Mouse (Mus musculus) neural tube, embryonic 11.5 days (tissue): Measurements from ENCODE around the gene Eps15l1. TPM values are rescaled to one million over a fixed set of nuclear protein-coding genes. Genes with fewer than 3 reads are reported as not detected.

ENCODE experiments used
- ATAC-seq: fragments of 200-750 bp; cut with Nextera tagmentation; 2 replicates; pipeline ENCODE4 v1.8.0; 2017; ENCODE audit warnings: moderate number of reproducible peaks, mild to moderate bottlenecking, moderate TSS enrichment, moderate library complexity; ENCODE audit not compliant: insufficient read depth, low FRiP score, low TSS enrichment
- DNase-seq: peaks from one replicate; pipeline ENCODE4 v3.0.0-alpha.2; 2015; ENCODE audit warnings: low spot score
- H3K27ac ChIP-seq: fragments of 300-500 bp; sonication (generic); 2 replicates; pipeline ENCODE4 v1.5.1; 2014; ENCODE audit warnings: low read depth, mild to moderate bottlenecking, low read length
- H3K27me3 ChIP-seq: fragments of 300-500 bp; sonication (generic); 2 replicates; pipeline ENCODE4 v1.6.1; 2014; ENCODE audit warnings: mild to moderate bottlenecking, low read length, mixed read lengths; ENCODE audit not compliant: control insufficient read depth, insufficient read depth
- H3K36me3 ChIP-seq: fragments of 300-500 bp; sonication (generic); 2 replicates; pipeline ENCODE4 v1.6.1; 2014; ENCODE audit warnings: mild to moderate bottlenecking, low read length, moderate library complexity, mixed read lengths; ENCODE audit not compliant: control insufficient read depth, insufficient read depth
- H3K4me1 ChIP-seq: fragments of 300-500 bp; sonication (generic); 2 replicates; pipeline ENCODE4 v1.6.1; 2014; ENCODE audit warnings: low read length, mixed read lengths; ENCODE audit not compliant: control insufficient read depth, insufficient read depth
- H3K4me2 ChIP-seq: fragments of 300-500 bp; sonication (generic); 2 replicates; pipeline ENCODE4 v1.6.1; 2014; ENCODE audit warnings: low read depth, mild to moderate bottlenecking, moderate library complexity
- H3K4me3 ChIP-seq: fragments of 300-500 bp; sonication (generic); 2 replicates; pipeline ENCODE4 v1.5.1; 2014; ENCODE audit warnings: low read depth, low read length
- H3K9ac ChIP-seq: fragments of 300-500 bp; sonication (generic); 2 replicates; pipeline ENCODE4 v1.6.1; 2014; ENCODE audit warnings: mild to moderate bottlenecking, low read length
- H3K9me3 ChIP-seq: fragments of 300-500 bp; sonication (generic); 2 replicates; pipeline ENCODE4 v1.6.1; 2016; ENCODE audit warnings: low read length; ENCODE audit not compliant: control insufficient read depth
- WGBS: fragments of 180-500 bp; shearing (Covaris S2); extraction: QIAGEN DNeasy Blood & Tissue Kit; methylation state at CpG from one replicate; pipeline ENCODE4 v1.1.7; 2014; 5-methylcytosine and 5-hydroxymethylcytosine counted together
- polyA plus RNA-seq: library from polyadenylated mRNA; unstranded; fragments of >200 nt; fragmentation: Nextera tagmentation; extraction: Ambion mirVana; gene quantifications from 2 replicates; pipeline ENCODE4 v1.2.1, GENCODE M21; 2014

The Eps15l1 gene
- polyA plus RNA-seq, 1 experiment from 2014 or later: 81.0 TPM

DNA sequence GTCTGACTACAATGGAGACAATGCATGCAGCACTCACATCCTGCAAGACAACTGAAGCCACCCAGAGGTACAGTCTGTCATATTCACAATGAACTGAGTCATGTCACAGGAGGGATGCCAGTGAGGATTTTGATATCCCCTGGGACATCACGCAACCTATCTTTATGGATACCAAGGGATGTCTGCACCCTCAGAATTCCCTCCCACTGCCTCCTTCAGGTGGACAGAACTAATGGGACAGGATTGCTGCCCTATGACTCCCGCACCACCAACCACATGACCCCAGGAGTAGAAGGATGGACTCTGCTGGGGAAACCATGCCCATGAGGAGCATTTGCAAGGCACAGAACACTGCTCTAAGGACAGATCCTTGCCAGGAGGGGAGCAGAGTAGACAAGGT, 54.8 kb downstream of the Eps15l1 start:
- 90% methylated on average over 2 of the region's 2 CpGs for WGBS
- peaks cover 42% of the 10 kb centered on the region for H3K36me3 ChIP-seq

DNA sequence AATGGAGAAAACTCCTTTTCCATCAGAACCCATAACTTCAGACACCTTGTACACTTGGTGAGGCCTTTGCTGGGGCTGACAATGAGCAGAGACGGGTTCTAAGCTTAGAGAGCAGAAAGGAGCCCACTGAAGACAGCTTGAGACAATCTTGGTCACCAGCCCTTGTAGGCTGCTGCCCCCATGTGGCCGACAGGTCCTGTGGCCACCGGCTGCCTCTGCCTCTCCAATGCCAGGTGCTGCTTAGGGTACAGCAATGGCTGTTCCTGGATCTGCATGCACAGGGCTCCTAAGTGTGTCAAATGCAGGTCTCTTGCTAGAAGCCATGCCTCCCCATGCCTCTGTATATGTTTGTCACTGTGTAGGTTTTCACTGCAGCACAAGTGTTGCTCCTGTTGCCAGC, 55.4 kb downstream of the Eps15l1 start:
- 39% methylated on average over 3 of the region's 3 CpGs for WGBS
- H3K4me2 ChIP-seq: no peak overlapping the region
- no peaks in the 10 kb centered on the region for H3K9me3 ChIP-seq
- DNase-seq (peak; percentile 68), ATAC-seq (peak; percentile 53; the same call in 1 of the 2 replicates)
- H3K27ac ChIP-seq: no peak overlapping the region
- H3K4me3 ChIP-seq: no peak overlapping the region
- no peaks in the 10 kb centered on the region for H3K4me1 ChIP-seq
- H3K9ac ChIP-seq: no peak overlapping the region
- no peaks in the 10 kb centered on the region for H3K27me3 ChIP-seq
- H3K36me3 ChIP-seq: peaks cover 38% of the 10 kb centered on the region

More for the DNA sequence above, 54.8 kb downstream of the Eps15l1 start:
- H3K4me1 ChIP-seq: no peaks in the 10 kb centered on the region
- no peak overlapping the region for H3K27ac ChIP-seq
- no peak for DNase-seq
- no peak overlapping the region for H3K4me2 ChIP-seq
- ATAC-seq: no peak
- no peak overlapping the region for H3K9ac ChIP-seq
- no peak overlapping the region for H3K4me3 ChIP-seq
- H3K27me3 ChIP-seq: no peaks in the 10 kb centered on the region
- no peaks in the 10 kb centered on the region for H3K9me3 ChIP-seq

DNA sequence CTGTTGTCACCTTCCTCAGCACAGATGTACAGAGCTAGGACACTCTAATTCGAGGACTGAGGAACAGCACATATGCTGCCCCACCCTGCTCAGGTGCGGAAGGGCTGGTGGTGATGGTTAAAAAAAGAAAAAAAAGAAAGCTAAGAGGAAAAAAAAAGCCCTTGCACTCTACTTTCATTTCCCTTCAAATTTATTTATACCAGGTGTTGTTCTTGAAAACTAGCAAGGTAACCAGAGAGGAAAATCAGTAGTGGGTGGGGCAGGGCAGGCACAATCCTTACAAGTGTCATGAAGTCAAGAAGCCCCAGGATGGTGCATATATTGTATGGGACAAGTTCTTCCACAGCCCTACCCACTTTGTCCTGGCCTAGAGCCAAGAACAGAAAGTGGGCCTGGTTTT, 56.2 kb downstream of the Eps15l1 start:
- Histone ChIP-seq H3K4me1 (no peaks in the 10 kb centered on the region), H3K27ac (no peak overlapping the region), H3K9me3 (no peaks in the 10 kb centered on the region), H3K36me3 (peaks cover 31% of the 10 kb centered on the region), H3K9ac (no peak overlapping the region), H3K4me2 (no peak overlapping the region), H3K4me3 (no peak overlapping the region), H3K27me3 (no peaks in the 10 kb centered on the region)
- DNase-seq: no peak
- 92% methylated on average over 2 of the region's 2 CpGs for WGBS
- no peak for ATAC-seq

DNA sequence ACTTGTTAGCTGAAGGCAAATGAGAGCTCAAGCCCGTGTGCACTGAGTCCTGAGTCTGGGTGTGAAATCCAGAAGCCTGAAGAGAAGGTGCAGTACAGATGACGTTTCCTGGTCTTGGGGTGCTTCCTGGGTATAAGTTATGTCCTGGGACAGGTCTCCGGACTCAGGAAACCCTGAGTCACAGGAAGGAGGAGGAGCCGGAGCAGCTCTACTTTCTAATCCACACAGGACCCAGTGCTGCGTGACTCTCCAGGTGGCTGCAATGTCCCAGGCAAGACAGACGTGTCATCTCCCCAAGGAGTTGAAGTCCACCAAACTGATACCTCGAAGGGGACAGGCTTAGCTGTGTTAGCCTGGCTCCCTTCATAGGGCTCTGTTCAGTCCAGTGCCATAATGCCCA, 57.8 kb downstream of the Eps15l1 start:
- H3K36me3 ChIP-seq: peaks cover 23% of the 10 kb centered on the region
- H3K4me3 ChIP-seq: no peak overlapping the region

GRCm38 (mm10) chr8:72362754-72363153, 58.5 kb downstream of the Eps15l1 start:
- ATAC-seq: no peak
- WGBS: 98% methylated on average over 4 of the region's 4 CpGs

More for the DNA sequence above, 57.8 kb downstream of the Eps15l1 start:
- Histone ChIP-seq H3K9ac (no peak overlapping the region), H3K27ac (no peak overlapping the region), H3K27me3 (no peaks in the 10 kb centered on the region), H3K4me2 (no peak overlapping the region), H3K4me1 (no peaks in the 10 kb centered on the region), H3K9me3 (no peaks in the 10 kb centered on the region)
- no peak for ATAC-seq
- no peak for DNase-seq
- 91% methylated on average over 7 of the region's 7 CpGs for WGBS

DNA sequence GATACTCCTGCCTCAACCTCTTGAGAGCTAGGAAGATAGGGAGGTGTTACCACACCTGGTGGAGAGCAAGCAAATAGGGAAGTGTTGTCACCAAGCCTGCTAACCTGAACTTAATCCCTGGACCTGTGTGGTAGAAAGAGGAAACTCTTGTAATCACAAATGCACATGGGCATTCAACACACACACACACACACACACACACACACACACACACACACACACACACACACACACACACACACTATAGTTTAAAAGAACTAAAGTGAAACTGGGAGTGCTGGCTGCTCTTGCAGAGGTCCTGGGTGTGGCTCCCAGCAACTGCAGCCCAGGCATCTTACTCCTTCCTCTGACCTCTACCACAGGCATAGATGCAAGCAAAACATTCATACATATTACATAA, 61.1 kb downstream of the Eps15l1 start:
- no peak overlapping the region for H3K27ac ChIP-seq
- no peak overlapping the region for H3K9ac ChIP-seq
- no peaks in the 10 kb centered on the region for H3K4me1 ChIP-seq
- no peak for ATAC-seq
- H3K9me3 ChIP-seq: no peaks in the 10 kb centered on the region
- DNase-seq: no peak
- H3K4me3 ChIP-seq: no peak overlapping the region
- peaks cover 17% of the 10 kb centered on the region for H3K36me3 ChIP-seq
- no peaks in the 10 kb centered on the region for H3K27me3 ChIP-seq
- H3K4me2 ChIP-seq: no peak overlapping the region

More at GRCm38 (mm10) chr8:72362754-72363153, 58.5 kb downstream of the Eps15l1 start:
- Histone ChIP-seq H3K36me3 (peaks cover 18% of the 10 kb centered on the region), H3K27ac (no peak overlapping the region), H3K9ac (no peak overlapping the region), H3K4me2 (no peak overlapping the region), H3K27me3 (no peaks in the 10 kb centered on the region), H3K4me1 (no peaks in the 10 kb centered on the region), H3K9me3 (no peaks in the 10 kb centered on the region), H3K4me3 (no peak overlapping the region)
- DNase-seq: no peak

- H3K27me3 ChIP-seq: no peaks in the 10 kb centered on the region
- no peak overlapping the region for H3K9ac ChIP-seq
- no peak overlapping the region for H3K4me2 ChIP-seq
- H3K4me3 ChIP-seq: no peak overlapping the region
- no peaks in the 10 kb centered on the region for H3K4me1 ChIP-seq
- H3K9me3 ChIP-seq: no peaks in the 10 kb centered on the region
- 89% methylated on average over 3 of the region's 3 CpGs for WGBS
- H3K27ac ChIP-seq: no peak overlapping the region
- DNase-seq (no peak), ATAC-seq (no peak)
- peaks cover 11% of the 10 kb centered on the region for H3K36me3 ChIP-seq
These were observed 64.7 kb downstream of the Eps15l1 start for GRCm38 (mm10) chr8:72356593-72356992.

DNA sequence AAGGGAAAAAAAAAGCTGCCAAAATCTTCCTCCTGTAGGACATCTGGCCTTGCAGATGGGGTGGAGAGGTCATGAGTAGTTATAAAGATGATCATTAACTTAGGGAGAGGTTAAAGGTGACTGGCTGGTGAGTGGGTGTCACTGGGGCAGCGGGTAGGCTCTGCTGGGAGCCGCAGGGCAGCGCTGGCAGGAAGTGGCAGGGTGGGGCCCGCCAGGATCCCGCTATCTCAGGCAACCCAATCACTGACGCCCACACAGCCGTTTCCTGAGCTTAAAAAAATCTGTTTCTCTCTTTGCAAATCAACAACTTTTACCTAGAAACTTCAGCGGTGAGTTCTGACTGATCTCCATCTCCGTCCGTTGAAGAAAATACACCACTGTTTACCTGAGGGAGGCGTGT, 67.0 kb downstream of the Eps15l1 start:
- Histone ChIP-seq H3K27ac (no peak overlapping the region), H3K9me3 (no peaks in the 10 kb centered on the region), H3K4me3 (no peak overlapping the region), H3K36me3 (peaks cover 11% of the 10 kb centered on the region), H3K9ac (no peak overlapping the region), H3K4me1 (no peaks in the 10 kb centered on the region), H3K4me2 (no peak overlapping the region), H3K27me3 (no peaks in the 10 kb centered on the region)
- no peak for ATAC-seq
- no peak for DNase-seq
- 85% methylated on average over 11 of the region's 11 CpGs for WGBS

DNA sequence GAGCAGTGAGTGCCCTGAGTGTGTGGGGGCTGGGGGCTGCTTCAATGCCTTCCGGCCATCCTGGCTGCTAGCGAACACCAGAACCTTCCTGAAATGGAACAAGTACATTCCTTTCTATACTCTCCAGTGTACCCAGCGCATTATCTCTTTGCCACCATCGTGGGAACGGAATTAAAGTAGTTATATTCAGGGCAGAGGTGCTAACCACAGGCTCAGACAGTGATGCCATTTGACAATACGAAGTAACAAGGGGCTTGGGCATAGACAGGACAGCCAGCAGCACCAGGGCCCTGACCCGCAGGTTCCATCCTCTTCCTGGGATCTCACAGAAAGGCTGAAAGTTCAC, 67.6 kb downstream of the Eps15l1 start:
- no peaks in the 10 kb centered on the region for H3K4me1 ChIP-seq
- H3K36me3 ChIP-seq: peaks cover 11% of the 10 kb centered on the region
- WGBS: 93% methylated on average over 7 of the region's 7 CpGs

More for the DNA sequence above, 67.6 kb downstream of the Eps15l1 start:
- Histone ChIP-seq H3K4me3 (no peak overlapping the region), H3K4me2 (no peak overlapping the region), H3K27ac (no peak overlapping the region), H3K9me3 (no peaks in the 10 kb centered on the region), H3K27me3 (no peaks in the 10 kb centered on the region), H3K9ac (no peak overlapping the region)
- no peak for DNase-seq
- no peak for ATAC-seq
